In the genomic region with DNA sequence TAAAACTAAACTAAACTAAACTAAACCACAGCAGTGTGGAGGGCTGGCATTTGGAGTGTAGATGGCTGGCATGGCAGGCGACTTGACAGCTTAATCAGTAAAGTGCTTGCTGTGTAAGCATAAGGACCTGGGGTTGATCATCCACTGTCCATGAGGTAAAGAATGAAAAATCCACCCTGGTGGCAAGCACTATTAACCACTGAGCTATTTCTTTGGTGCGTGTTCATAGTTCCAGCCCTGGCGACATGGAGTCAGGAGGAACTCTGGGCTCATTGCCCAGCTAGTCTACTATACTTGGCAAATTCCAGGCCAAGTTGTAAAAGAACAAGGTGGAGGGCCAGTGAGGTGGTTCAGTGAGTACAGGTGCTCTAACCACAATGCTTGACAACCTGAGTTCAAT, we compare ENCODE assay signal across 34 mouse cellular contexts. TPM values are rescaled to one million over a fixed set of nuclear protein-coding genes. Genes with fewer than 3 reads are reported as not detected.
A peak's percentile ranks its signal among the peaks of the same experiment; 100 is the strongest.
DNase-seq lines count a peak whose midpoint lies in the region; ATAC-seq and TF ChIP-seq lines count a peak whose summit lies in the region.
"Had no signal": no experiment of that assay in that cellular context is flagged by ENCODE, and none has a peak within 500 bp of the region (broad histone marks: within the 10 kb centered on the region; RNA-seq: fewer than 3 reads in every experiment).

No protein-coding gene starts in this region.

- no peak for TF ChIP-seq POLR2A in kidney, adult 2 months (IDR thresholded peaks at IDR 0.05; ENCODE audit: low read depth, low read length)

- H3K27me3 ChIP-seq in heart, embryonic 10.5 days (ENCODE audit: insufficient read depth, poor library complexity, severe bottlenecking): peaks cover 4% of the 10 kb centered on the region; the same call in 1 of the 2 replicates
- no peaks in the 10 kb centered on the region for H3K27me3 ChIP-seq in heart, embryonic 11.5 days (ENCODE audit: control insufficient read depth, insufficient read depth, low read length)
- no peaks in the 10 kb centered on the region for H3K27me3 ChIP-seq in kidney, adult 2 months (replicated peaks; ENCODE audit: control insufficient read depth, insufficient read depth, low read length)
- no peaks in the 10 kb centered on the region for H3K27me3 ChIP-seq in kidney, embryonic 16.5 days (ENCODE audit: insufficient read depth, low read length)
- H3K27me3 ChIP-seq: limb, embryonic 15.5 days; liver, embryonic 15.5 days; midbrain, embryonic 15.5 days had no signal

- no peak for ATAC-seq in heart, embryonic 11.5 days (replicated peaks; ENCODE audit: insufficient number of reproducible peaks, low FRiP score, low TSS enrichment)
- no peak for ATAC-seq in kidney, embryonic 16.5 days (ENCODE audit: low FRiP score, low TSS enrichment)
- ATAC-seq: CD4-positive, CD25-positive, alpha-beta regulatory T cell, adult 4 months; forebrain, postnatal 0 days; intestine, postnatal 0 days; midbrain, embryonic 15.5 days had no signal

- DNase-seq in heart, embryonic 10.5 days (ENCODE audit: low spot score): peak; percentile 64
- DNase-seq in kidney, adult 2 months: peak; percentile 84
- DNase-seq in adipocyte (ENCODE audit: low spot score): peak; percentile 28
- peak; percentile 68 to 72 for DNase-seq in kidney, postnatal 25 days
- no peak for DNase-seq in cerebellum, adult 8-10 months
- no peak for DNase-seq in frontal cortex, postnatal 14 days (ENCODE audit: low spot score in 2 of 2)
- DNase-seq: adrenal gland, adult 2 months; adrenal gland, postnatal 36 days; cerebellum, adult 18-20 months; cerebellum, postnatal 14 days; forebrain, postnatal 0 days; gastrocnemius, postnatal 10 days; layer of hippocampus, postnatal 36 days; lung, embryonic 14.5 days; lung, postnatal 14 days; right cerebral cortex, adult 18-20 months; spleen, adult 18-20 months; thymus, adult 18-20 months; thymus, postnatal 25 days had no signal

- H3K36me3 ChIP-seq in heart, embryonic 10.5 days: no peaks in the 10 kb centered on the region
- H3K36me3 ChIP-seq in heart, embryonic 11.5 days (ENCODE audit: control insufficient read depth, insufficient read depth, low read length): no peaks in the 10 kb centered on the region
- H3K36me3 ChIP-seq in kidney, adult 2 months (ENCODE audit: control insufficient read depth, insufficient read depth, low read length): no peaks in the 10 kb centered on the region
- no peaks in the 10 kb centered on the region for H3K36me3 ChIP-seq in kidney, embryonic 16.5 days (ENCODE audit: insufficient read depth, low read length)
- H3K36me3 ChIP-seq: limb, embryonic 10.5 days; limb, embryonic 15.5 days; midbrain, embryonic 15.5 days had no signal

- H3K4me3 ChIP-seq in heart, embryonic 10.5 days: no peak overlapping the region
- no peak overlapping the region for H3K4me3 ChIP-seq in heart, embryonic 11.5 days (ENCODE audit: low read depth, low read length)
- H3K4me3 ChIP-seq in kidney, adult 2 months (ENCODE audit: insufficient read depth, low read depth, low read length): no peak overlapping the region
- H3K4me3 ChIP-seq in kidney, embryonic 16.5 days (ENCODE audit: low read length): no peak overlapping the region
- H3K4me3 ChIP-seq: erythroblast, embryonic 14.5 days; limb, embryonic 10.5 days; limb, embryonic 15.5 days; liver, embryonic 15.5 days; midbrain, embryonic 15.5 days had no signal

- TF ChIP-seq CTCF in kidney, adult 2 months (conservative IDR thresholded peaks at IDR 0.05; ENCODE audit: insufficient read depth, insufficient read length, low read depth, low read length): no peak

- WGBS in heart, embryonic 10.5 days: 79% methylated on average over 3 of the region's 3 CpGs
- 78% methylated on average over 3 of the region's 3 CpGs for WGBS in heart, embryonic 11.5 days (ENCODE audit: insufficient replicate concordance)
- WGBS in kidney, adult 2 months: 43% methylated on average over 3 of the region's 3 CpGs
- WGBS in kidney, embryonic 16.5 days: 86% methylated on average over 3 of the region's 3 CpGs

- H3K4me2 ChIP-seq in heart, embryonic 11.5 days: no peak overlapping the region
- H3K4me2 ChIP-seq in kidney, embryonic 16.5 days (replicated peaks; ENCODE audit: low read depth, low read length): no peak overlapping the region
- H3K4me2 ChIP-seq: hindbrain, embryonic 14.5 days; limb, embryonic 15.5 days; liver, embryonic 15.5 days; lung, embryonic 14.5 days; midbrain, embryonic 15.5 days had no signal

- no peaks in the 10 kb centered on the region for H3K9me3 ChIP-seq in heart, embryonic 10.5 days
- no peaks in the 10 kb centered on the region for H3K9me3 ChIP-seq in heart, embryonic 11.5 days (replicated peaks; ENCODE audit: control insufficient read depth, low read length)
- H3K9me3 ChIP-seq in kidney, embryonic 16.5 days (ENCODE audit: low read length): no peaks in the 10 kb centered on the region
- H3K9me3 ChIP-seq: limb, embryonic 10.5 days; limb, embryonic 15.5 days; liver, embryonic 15.5 days; midbrain, embryonic 15.5 days had no signal

- H3K4me1 ChIP-seq in heart, embryonic 10.5 days: no peaks in the 10 kb centered on the region
- no peaks in the 10 kb centered on the region for H3K4me1 ChIP-seq in heart, embryonic 11.5 days (ENCODE audit: control insufficient read depth, insufficient read depth, low read length)
- peaks cover 4% of the 10 kb centered on the region; the same call in 1 of the 2 replicates for H3K4me1 ChIP-seq in kidney, adult 2 months (ENCODE audit: control insufficient read depth, insufficient read depth, low read length)
- H3K4me1 ChIP-seq in kidney, embryonic 16.5 days (ENCODE audit: insufficient read depth, low read length): no peaks in the 10 kb centered on the region
- H3K4me1 ChIP-seq: limb, embryonic 10.5 days; limb, embryonic 15.5 days; midbrain, embryonic 15.5 days had no signal

- no peak overlapping the region for H3K9ac ChIP-seq in heart, embryonic 11.5 days (ENCODE audit: low read depth, low read length)
- no peak overlapping the region for H3K9ac ChIP-seq in kidney, embryonic 16.5 days (replicated peaks; ENCODE audit: low read length)
- H3K9ac ChIP-seq: forebrain, postnatal 0 days; hindbrain, embryonic 14.5 days; limb, embryonic 15.5 days; liver, embryonic 15.5 days; lung, embryonic 14.5 days; midbrain, embryonic 15.5 days had no signal

- no peak overlapping the region for H3K27ac ChIP-seq in heart, embryonic 10.5 days
- no peak overlapping the region for H3K27ac ChIP-seq in heart, embryonic 11.5 days (ENCODE audit: low read depth, low read length)
- H3K27ac ChIP-seq in kidney, adult 2 months (ENCODE audit: insufficient read depth, low read depth, low read length): no peak overlapping the region
- H3K27ac ChIP-seq in kidney, embryonic 16.5 days (ENCODE audit: low read length): no peak overlapping the region
- H3K27ac ChIP-seq: hindbrain, embryonic 14.5 days; limb, embryonic 10.5 days; limb, embryonic 15.5 days; liver, embryonic 15.5 days; midbrain, embryonic 15.5 days had no signal

RNA-seq across cellular contexts. Expression of gene Tnfsf14, which starts 14.0 kb away (rescaled TPM):
- polyA plus RNA-seq in heart, embryonic 10.5 days (2016; fragmentation: Nextera tagmentation; extraction: Ambion mirVana): 0.27 and 0.28 TPM in 2 replicates
- 0.27 and 0.46 TPM in 2 replicates for polyA plus RNA-seq in heart, embryonic 11.5 days (2014; fragmentation: Nextera tagmentation; extraction: Ambion mirVana)
- 0.35 and 0.44 TPM in 2 replicates for polyA plus RNA-seq in kidney, adult 2 months (2012; rRNA removed)
- 0.09 and 0.19 TPM in 2 replicates for polyA plus RNA-seq in kidney, embryonic 16.5 days (2015; fragmentation: Nextera tagmentation; extraction: Ambion mirVana)
- polyA plus RNA-seq: cortical plate, adult 2 months; forebrain, postnatal 0 days; heart, embryonic 14.5 days; midbrain, embryonic 15.5 days had no signal

RNA-seq across cellular contexts. Expression of gene C3, which starts 20.0 kb away (rescaled TPM):
- polyA plus RNA-seq in heart, embryonic 10.5 days (2016; fragmentation: Nextera tagmentation; extraction: Ambion mirVana): 0.46 and 5.3 TPM in 2 replicates
- polyA plus RNA-seq in heart, embryonic 11.5 days (2014; fragmentation: Nextera tagmentation; extraction: Ambion mirVana): 1.3 and 1.6 TPM in 2 replicates
- 51.5 and 69.4 TPM in 2 replicates for polyA plus RNA-seq in kidney, adult 2 months (2012; rRNA removed)
- polyA plus RNA-seq in kidney, embryonic 16.5 days (2015; fragmentation: Nextera tagmentation; extraction: Ambion mirVana): 1.1 and 2.4 TPM in 2 replicates
- polyA plus RNA-seq: forebrain, embryonic 11.5 days had no signal

RNA-seq across cellular contexts. Expression of gene Gpr108, which starts 40.3 kb away (rescaled TPM):
- 25.2 and 28.6 TPM in 2 replicates for polyA plus RNA-seq in heart, embryonic 10.5 days (2016; fragmentation: Nextera tagmentation; extraction: Ambion mirVana)
- 24.0 and 24.7 TPM in 2 replicates for polyA plus RNA-seq in heart, embryonic 11.5 days (2014; fragmentation: Nextera tagmentation; extraction: Ambion mirVana)
- polyA plus RNA-seq in kidney, adult 2 months (2012; rRNA removed): 36.7 and 39.6 TPM in 2 replicates
- 39.0 and 42.8 TPM in 2 replicates for polyA plus RNA-seq in kidney, embryonic 16.5 days (2015; fragmentation: Nextera tagmentation; extraction: Ambion mirVana)

RNA-seq across cellular contexts. Expression of gene Trip10, which starts 41.3 kb away (rescaled TPM):
- polyA plus RNA-seq in heart, embryonic 10.5 days (2016; fragmentation: Nextera tagmentation; extraction: Ambion mirVana): 44.4 and 46.8 TPM in 2 replicates
- polyA plus RNA-seq in heart, embryonic 11.5 days (2014; fragmentation: Nextera tagmentation; extraction: Ambion mirVana): 35.1 and 36.9 TPM in 2 replicates
- 30.4 and 35.6 TPM in 2 replicates for polyA plus RNA-seq in kidney, adult 2 months (2012; rRNA removed)
- 52.6 and 55.0 TPM in 2 replicates for polyA plus RNA-seq in kidney, embryonic 16.5 days (2015; fragmentation: Nextera tagmentation; extraction: Ambion mirVana)

RNA-seq across cellular contexts. Expression of gene Cd70, which starts 58.4 kb away (rescaled TPM):
- polyA plus RNA-seq in heart, embryonic 10.5 days (2016; fragmentation: Nextera tagmentation; extraction: Ambion mirVana): not detected in 2 replicates
- not detected in 2 replicates for polyA plus RNA-seq in heart, embryonic 11.5 days (2014; fragmentation: Nextera tagmentation; extraction: Ambion mirVana)
- polyA plus RNA-seq in kidney, adult 2 months (2012; rRNA removed): 0.13 TPM in 1 of 2 replicates, not detected in the other
- polyA plus RNA-seq in kidney, embryonic 16.5 days (2015; fragmentation: Nextera tagmentation; extraction: Ambion mirVana): not detected in 2 replicates
- polyA plus RNA-seq: adrenal gland, adult 2 months; embryonic facial prominence, embryonic 14.5 days; erythroblast, embryonic 14.5 days; forebrain, embryonic 11.5 days; gonadal fat pad, adult 2 months; heart, embryonic 14.5 days; intestine, postnatal 0 days; limb, embryonic 10.5 days; limb, embryonic 15.5 days; liver, embryonic 15.5 days; lung, embryonic 14.5 days had no signal

Comparison
In these comparisons a context has a peak if more than half of its experiments do, and no peak if none do; other contexts are left out.
1. DNase-seq: peak in heart, embryonic 10.5 days (single experiment), kidney, adult 2 months (single experiment), adipocyte (single experiment) and kidney, postnatal 25 days (2 of 2); none in cerebellum, adult 8-10 months (single experiment) and frontal cortex, postnatal 14 days (0 of 2).